Mouse (Mus musculus) v-Abl transformed pro-B cells (cell line): ENCODE measurements around the gene Taar4.

Experiments used
- in situ Hi-C, 2 experiments: fragments of 400-800 bp; cut with MboI; formaldehyde crosslinking; loops; one replicate each; pipeline ENCODE4 v1.15.1; 2025; ENCODE audit not compliant: unreplicated experiment in 2 of 2

Taar4 gene

DNA sequence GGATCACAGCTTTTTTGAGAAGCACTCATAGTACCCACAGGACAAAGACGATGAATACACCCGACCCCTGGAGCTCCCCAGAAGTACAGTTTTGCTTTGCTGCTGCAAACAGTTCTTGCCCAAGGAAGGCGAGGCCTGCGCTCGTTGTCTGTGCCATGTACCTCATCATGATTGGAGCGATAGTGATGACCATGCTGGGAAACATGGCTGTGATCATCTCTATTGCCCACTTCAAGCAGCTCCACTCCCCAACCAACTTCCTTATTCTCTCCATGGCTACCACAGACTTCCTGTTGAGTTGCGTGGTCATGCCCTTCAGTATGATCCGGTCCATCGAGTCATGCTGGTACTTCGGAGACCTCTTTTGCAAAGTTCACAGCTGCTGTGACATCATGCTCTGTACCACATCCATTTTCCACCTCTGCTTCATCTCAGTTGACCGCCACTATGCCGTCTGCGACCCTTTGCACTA, at the start of gene Taar4:
Gene Taar4 (plus strand): TSS at position 51 of the 472 bp plus-strand sequence.
- in situ Hi-C loops = no loop called here

DNA sequence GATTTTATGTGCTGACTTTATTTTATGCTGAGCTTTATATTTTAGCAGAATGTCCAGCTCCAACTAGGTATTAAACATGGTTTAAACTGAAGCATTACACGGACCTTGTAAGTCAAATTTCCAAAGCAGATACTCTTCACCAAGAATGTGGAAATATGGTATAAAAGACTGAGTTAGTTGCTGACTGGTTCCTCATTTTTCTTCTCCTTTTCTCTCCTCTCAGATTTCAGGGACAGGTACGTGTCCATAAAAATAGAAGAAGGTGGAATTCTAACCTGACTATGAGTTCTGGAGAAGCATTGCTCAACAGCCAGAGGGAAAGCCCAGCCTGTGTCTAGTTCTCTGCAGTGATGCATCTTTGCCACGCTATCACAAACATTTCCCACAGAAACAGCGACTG, 40.2 kb upstream of the Taar4 start, which contains the start of gene Taar1:
Gene Taar1 (plus strand): TSS at position 301 of the 400 bp plus-strand sequence.
- in situ Hi-C loops = no loop called here

DNA sequence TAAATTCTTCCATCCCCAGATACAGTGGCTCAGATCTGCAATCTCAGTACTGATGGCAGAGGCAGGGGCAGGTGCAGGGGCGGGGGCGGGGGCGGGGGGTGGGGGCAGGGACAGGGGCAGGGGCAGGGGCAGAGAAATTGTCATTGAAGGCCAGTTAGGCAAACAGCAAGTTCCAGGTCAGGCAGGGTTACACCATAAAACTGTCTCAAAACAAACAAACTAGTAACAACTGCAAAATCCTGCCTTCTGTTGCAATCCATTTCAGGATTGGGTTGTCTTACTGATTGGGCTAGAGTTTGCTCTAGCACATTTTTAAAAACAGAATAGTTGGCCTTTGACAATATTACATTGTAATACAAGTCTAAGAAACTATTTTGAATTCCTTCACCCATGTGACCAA, 37.8 kb upstream of the Taar4 start:
- in situ Hi-C loops = no loop called here

DNA sequence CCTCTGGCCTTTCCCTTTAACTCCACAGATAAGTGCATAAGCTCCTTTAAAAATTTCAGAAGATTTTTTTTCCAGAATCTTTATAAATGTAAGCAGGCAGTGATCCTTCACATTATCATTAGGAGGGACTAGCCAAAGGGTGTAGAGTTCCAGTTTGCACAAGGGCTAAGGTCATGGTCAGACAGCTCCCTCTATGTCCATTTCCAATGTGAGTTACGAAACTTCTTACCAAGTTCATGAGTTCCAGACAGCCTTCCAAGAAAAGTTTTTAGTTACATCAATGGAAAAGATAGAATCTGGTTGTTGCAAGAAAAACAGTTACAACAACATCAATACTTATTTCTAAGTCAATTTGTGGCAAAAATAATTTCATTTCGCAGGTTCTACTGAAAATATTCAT, 36.4 kb upstream of the Taar4 start:
- in situ Hi-C loops = no loop called here

DNA sequence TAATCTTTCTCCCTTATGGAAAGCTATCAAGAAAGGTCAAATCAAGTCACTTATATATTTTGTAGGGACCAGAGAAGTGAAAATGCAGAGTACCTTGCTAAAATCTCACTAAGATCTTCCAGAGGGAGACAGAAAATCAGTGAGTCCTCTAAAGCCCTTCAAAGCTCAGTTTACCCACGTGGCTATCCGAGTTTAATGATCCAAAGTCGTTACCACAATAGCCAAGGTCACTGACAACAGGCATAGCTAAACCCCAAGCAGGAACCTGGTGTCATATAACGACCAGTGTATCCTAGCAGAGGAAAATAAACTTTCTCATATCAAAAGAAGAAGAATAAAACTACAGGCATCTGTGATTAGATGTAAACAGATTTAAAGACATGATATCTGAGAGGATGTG, 22.7 kb upstream of the Taar4 start:
- in situ Hi-C loops = no loop called here

DNA sequence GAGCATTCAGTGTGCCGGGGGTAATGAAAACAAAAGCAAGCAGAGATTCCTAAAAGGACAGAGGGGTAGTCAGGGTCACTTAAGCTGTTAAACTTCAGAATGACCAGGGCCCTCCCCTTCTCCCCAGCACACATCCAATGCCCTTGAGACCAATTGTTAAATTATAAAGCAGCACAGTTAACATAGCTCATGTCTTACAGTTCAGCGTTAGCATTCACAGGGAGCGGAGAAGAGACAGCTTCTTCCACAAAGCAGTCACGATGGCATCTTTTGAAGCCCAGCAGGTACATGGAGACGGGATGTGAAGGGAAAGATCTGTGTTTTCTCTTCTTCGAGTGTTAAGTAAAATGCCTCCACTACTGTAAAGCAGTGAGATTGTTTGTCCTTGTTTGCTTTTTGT, 22.0 kb upstream of the Taar4 start, which contains the start of gene Taar2:
Gene Taar2 (plus strand): TSS at position 261 of the 400 bp plus-strand sequence.
- in situ Hi-C loops = no loop called here

DNA sequence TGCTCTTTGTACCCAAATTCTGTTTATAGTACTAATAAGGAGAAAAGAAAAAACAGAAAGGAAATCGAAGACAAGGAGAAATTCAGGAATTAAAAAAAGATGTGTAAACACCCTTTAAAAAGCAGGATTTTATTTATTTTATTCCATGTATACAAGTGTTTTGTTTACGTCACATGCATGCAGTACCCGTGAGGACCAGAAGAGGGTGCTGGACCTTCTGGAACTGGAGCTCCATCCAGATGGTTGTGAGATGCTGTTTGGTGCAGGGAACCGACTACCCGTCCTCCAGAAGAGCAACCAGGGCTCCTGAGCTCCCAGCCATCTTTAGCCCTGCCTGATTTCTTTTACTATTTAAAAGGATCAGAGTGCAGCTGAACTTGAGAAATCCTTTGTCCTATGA, 17.8 kb upstream of the Taar4 start:
- in situ Hi-C loops = no loop called here

DNA sequence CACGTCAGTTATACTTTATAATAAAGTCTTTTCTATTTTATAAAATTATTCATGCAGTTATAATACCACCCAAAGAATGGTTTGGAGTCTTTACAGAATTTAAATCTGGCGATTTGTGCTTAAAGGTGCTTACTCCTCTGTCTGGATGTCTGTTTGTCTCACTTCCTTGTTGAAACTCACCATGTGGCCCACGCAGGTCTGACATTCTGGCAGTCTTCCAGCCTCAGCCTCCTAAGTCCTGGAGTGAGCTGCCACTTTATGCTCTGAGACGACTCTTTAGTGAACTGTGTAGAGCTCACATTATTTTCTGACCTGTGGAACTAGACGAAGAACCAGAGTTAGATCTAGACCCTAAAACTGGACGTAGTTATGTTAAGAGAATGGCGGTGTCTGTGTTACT, 12.3 kb upstream of the Taar4 start:
- in situ Hi-C loops = no loop called here

DNA sequence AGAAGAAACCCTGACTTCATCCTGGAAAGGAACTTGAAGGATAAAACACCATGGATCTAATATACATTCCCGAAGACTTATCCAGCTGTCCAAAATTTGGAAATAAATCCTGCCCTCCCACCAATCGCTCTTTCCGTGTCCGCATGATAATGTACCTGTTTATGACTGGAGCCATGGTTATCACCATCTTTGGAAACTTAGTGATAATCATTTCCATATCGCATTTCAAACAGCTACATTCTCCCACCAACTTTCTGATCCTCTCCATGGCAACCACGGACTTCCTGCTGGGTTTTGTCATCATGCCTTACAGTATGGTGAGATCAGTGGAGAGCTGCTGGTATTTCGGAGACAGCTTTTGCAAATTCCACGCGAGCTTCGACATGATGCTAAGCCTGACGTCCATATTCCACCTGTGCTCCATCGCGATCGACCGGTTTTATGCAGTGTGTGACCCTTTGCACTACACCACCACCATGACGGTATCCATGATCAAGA, 10.7 kb upstream of the Taar4 start, which contains the start of gene Taar3:
Gene Taar3 (plus strand): TSS at position 51 of the 498 bp plus-strand sequence.
- in situ Hi-C loops = no loop called here

DNA sequence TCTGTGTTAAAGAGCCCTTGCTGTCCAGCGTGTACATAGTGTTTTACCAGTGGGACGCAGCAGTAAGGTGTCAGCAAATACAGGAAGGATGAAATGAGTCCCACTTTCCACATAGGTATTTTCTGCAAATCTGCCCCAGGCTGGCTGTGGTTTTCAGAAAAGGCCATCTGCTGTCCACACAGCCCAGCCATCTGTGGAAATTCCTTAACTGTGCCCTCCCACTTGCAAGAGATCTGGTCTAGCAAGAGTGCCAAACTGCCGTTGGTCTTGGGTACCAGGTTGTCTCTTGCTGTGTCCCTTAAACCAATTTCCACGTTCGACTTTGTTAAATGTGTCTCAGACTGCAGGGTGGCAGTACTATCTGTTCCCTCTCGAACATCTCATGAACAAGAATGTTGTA, 8.6 kb upstream of the Taar4 start:
- in situ Hi-C loops = no loop called here

DNA sequence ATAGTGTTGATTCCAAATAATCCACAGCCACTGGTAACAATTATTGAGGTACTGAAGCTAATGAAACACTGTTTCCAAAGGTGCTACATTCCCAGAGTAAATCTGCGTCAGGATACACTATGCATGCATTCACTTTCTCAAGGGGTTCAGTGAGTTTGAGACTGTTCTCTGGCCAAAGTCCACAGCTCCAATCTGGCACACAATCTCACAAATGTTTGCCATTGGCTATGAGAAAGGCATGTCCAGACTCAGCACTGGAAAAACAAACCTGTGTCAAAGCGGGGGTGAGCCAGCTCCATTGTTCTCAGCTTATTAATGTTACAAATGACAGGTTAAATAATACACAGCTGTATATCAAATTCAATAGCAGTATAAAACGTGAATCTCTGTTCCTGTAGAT, 1.2 kb upstream of the Taar4 start:
- in situ Hi-C loops = no loop called here

DNA sequence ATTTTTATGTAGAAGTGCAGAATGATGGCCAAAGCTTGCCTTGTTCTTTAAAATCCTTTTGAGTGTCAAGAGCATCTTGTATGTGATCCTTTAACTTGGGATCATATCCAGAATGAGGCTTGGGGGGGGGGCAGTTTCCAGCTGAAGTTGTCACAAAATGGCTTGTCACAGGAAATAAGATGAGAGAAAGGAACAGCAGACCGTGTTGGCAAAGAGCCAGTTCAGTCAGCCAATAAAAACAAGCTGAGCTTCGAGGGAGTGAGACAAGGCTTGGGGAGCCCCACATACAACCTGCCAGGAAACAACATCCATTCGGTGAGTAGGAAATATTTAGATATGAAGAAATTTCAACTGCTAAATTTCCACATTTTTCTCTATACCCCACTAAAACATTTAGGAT, 3.1 kb downstream of the Taar4 start:
- in situ Hi-C loops = no loop called here

DNA sequence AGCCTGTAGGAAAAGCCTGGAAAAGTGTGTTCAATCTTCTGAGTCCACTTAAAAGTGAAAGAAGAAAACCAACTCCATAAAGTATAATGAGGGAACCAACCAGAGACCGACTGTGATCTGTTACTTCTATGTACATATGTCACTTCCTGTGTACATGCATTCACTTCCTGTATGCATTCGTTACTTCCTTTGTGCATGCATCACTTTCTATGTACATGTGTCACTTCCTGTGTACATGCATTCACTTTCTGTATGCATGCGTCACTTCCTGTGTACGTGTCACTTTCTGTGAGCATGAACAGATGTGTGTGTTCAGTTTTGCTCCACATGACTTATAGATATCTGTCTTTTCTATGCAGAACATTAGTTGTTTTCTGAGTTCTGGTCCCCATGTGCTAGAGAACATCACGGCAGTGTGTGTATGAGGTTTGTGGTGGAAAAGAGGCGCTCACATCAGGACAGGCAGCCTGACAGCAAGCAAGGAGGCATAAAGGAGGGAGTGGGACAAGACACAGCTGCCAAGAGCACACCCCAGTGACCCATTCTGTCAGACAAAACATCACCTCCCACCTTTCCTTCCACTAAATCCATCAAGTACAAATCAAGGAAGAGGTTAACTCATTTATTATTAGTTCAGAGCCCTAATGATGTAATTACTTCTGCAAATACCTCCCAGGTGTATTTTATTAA, 4.8 kb downstream of the Taar4 start:
- in situ Hi-C loops = no loop called here

DNA sequence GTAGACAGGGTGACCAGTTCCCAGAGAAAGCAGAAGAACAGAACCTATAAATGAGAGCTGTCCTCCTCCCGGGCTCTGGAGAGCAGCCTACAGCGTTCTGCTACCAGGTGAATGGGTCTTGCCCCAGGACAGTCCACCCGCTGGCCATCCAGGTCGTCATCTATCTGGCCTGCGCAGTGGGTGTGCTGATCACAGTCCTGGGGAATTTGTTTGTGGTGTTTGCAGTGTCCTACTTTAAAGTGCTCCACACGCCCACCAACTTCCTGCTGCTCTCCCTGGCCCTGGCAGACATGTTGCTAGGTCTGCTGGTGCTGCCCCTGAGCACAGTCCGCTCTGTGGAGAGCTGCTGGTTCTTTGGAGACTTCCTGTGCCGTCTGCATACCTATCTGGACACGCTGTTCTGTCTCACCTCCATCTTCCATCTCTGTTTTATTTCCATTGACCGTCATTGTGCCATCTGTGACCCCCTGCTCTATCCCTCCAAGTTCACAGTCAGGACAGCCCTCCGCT, 10.4 kb downstream of the Taar4 start, which contains the start of gene Taar5:
Gene Taar5 (plus strand): TSS at position 51 of the 510 bp plus-strand sequence.
- in situ Hi-C loops = loop anchor here in 1 of 2 experiments (10.0 kb wide), 1 partner anchor 334 kb away; no protein-coding TSS in a partner anchor

DNA sequence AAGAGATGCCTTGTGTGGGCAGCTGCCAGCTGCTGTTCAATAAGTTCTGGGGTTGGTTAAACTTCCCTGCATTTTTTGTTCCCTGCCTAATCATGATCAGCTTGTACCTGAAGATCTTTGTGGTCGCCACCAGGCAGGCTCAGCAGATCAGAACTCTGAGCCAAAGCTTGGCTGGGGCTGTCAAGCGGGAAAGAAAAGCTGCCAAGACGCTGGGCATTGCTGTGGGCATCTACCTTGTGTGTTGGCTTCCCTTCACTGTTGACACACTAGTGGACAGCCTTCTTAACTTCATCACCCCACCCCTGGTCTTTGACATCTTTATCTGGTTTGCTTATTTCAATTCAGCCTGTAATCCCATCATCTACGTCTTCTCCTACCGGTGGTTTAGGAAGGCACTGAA, 11.0 kb downstream of the Taar4 start:
- in situ Hi-C loops = loop anchor here in 1 of 2 experiments (10.0 kb wide), 1 partner anchor 334 kb away; no protein-coding TSS in a partner anchor

DNA sequence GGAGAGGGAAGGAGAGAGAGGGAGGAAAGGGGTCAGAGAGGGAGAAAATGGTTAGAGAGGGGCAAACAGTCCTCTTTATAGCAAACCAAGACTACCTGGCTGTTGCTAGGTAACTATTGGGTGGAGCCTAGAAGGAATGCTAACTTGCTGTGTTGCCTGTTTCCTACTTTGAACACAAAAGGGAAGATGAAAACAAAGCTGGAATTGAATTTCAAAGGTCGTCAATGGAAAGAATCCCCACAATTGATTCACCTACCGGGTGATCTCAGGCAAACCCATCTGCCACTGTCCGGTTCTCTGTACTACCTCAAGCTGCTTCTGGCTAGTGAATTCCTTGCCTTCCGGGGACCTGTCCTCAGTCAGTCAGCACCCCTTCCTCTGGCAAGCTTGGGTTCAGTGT, 17.7 kb downstream of the Taar4 start:
- in situ Hi-C loops = loop anchor here in 1 of 2 experiments (10.0 kb wide), 1 partner anchor 327 kb away; no protein-coding TSS in a partner anchor

DNA sequence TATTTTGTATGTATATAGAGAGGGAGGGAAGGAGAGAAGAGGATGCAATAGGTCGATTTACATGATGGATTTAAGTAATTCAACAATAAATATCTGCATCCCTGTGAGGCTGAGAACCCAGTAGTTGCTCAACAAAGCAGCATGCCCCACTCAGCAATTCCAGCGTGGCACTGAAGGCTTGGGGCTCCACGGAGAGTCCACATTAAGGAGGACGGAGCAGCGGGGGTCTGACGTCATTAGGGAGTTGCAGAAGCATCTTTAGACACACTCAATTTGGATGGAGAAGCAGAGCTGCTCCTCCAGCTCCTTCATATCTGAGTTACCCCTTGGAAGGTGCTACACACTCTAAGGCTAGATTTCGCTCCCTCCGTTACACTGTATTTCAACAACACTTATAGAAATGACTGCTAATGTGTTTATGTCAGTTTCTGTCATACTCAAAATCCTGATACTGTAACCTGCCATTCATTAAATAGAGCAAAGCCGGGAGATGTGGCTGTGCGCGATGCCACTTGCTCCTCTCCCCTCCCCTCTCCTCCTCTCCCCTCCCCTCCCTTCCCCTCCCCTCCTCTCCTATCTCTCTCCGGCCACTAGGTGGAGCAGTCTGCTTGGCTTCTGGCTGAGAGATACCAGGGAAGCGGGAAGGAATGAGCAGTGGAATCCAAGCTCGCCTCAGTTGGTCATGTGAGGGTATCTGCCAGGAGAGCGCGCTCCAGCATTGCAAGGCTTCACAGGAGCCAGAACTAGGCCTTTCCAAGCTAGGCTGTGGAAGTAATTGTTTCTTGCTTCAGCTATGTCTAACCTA, 18.8 kb downstream of the Taar4 start:
- in situ Hi-C loops = loop anchor here in 1 of 2 experiments (10.0 kb wide), 1 partner anchor 326 kb away; no protein-coding TSS in a partner anchor

DNA sequence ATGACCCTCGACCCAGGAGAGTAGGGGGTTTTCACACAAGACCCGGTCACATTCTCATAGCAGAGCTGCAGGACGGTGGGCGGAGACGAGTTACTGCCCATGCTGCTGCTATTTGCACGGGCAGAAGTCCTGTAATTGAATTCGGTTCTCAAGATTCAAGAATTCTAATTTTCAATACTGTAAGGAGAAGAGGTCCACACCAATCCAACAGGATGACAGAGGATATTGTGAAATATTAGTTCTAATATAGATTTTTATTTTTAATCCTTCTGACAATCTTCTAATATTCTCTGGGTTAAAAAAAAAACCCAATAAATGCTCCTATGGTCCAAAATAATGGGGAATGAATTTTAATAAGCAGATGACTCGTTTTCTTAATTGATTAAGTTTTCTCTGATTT, 25.3 kb downstream of the Taar4 start, which contains the start of gene Taar6:
Gene Taar6 (minus strand): TSS at position 101 of the 400 bp plus-strand sequence.
- in situ Hi-C loops = no loop called here

DNA sequence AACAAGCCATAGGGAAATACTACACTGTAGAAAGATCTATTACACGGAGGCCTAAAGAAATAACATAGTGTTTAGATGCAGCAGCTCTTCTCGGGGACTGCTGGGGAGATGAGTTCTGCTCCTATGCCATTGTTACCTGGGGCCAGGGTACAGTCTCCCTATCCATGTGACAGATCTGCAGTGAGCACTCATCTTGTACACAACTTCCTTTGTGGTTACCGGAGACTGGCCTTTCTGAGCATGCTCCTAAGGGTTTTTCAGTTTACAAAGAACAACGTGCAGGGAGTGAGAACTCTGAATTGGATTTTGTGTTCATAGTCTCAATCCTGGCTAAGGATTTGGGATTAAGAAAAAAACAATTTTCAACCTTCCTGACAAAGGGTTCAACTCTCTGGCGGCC, 26.1 kb downstream of the Taar4 start:
- in situ Hi-C loops = no loop called here

DNA sequence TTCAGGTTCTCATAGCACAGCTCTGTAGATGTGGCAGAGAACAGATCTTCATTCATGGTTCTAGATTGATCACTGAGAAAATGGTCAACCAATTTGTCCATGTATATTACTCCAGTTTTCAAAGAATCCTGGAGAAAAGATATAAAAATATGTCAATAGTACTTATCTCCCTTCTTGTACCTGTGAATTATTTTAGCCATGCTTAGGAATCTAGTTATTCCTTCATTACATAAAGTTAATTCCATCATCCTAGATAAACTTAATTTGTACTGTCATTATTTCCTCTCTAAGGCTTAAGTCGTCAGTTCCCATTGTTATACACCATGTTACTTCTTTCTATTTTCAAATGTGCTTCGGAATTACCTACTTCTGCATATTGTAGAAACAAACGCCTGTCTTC, 33.1 kb downstream of the Taar4 start, which contains the start of gene Taar7a:
Gene Taar7a (minus strand): TSS at position 101 of the 400 bp plus-strand sequence.
- in situ Hi-C loops = no loop called here

DNA sequence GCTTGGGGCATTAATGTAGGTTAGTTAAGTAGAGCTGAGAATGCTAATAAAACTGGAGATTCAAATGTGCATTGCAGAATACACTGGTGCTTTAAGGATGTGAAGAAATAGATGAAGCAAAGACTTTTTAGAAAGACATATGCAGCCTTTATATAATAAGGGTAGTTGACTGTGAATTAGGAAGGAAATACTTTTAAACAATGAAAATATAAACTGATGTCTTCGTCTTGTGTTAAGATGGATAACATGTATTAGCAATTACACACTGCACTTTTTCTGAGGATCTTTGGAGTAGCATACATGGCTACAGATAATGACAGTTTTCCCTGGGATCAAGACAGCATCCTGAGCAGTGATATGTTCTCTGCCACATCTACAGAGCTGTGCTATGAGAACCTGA, 39.3 kb downstream of the Taar4 start, which contains the start of gene Taar7b:
Gene Taar7b (plus strand): TSS at position 301 of the 400 bp plus-strand sequence.
- in situ Hi-C loops = no loop called here
